ENCODE assay signal across 25 mouse cellular contexts in the genomic region with DNA sequence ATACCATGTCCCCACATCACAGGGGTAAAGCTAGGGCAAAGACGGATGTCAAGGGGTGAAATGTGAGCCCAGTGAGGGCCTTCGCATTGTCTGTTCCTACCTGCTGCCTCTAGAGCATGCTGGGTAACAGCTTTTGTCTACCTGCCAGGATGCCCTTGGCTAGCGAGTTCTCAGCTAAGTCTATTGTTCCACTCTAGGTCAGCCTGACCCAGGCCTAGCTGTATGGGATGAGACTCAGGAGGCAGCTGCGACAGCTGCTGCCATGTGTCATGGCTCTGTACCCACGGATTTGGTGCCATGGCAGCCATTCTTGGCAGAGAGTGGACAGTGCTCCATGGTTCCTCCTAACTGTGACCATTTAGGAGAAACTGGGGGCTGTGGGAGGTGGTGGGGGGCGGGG.
A peak's percentile ranks its signal among the peaks of the same experiment; 100 is the strongest.
DNase-seq lines count a peak whose midpoint lies in the region; ATAC-seq and TF ChIP-seq lines count a peak whose summit lies in the region.
"Had no signal": no experiment of that assay in that cellular context is flagged by ENCODE, and none has a peak within 500 bp of the region (broad histone marks: within the 10 kb centered on the region; RNA-seq: fewer than 3 reads in every experiment).

No protein-coding gene starts in this region.

- H3K4me2 ChIP-seq in midbrain, postnatal 0 days (ENCODE audit: low read depth, low read length, poor library complexity, severe bottlenecking), result no peak overlapping the region
- no peak overlapping the region for H3K4me2 ChIP-seq in midbrain, embryonic 14.5 days (ENCODE audit: low read length)
- H3K4me2 ChIP-seq: forebrain, embryonic 15.5 days; hindbrain, embryonic 15.5 days; intestine, embryonic 15.5 days; limb, embryonic 15.5 days; lung, embryonic 14.5 days; midbrain, embryonic 13.5 days had no signal

- no peak overlapping the region for H3K9ac ChIP-seq in midbrain, postnatal 0 days (replicated peaks; ENCODE audit: low read length, poor library complexity, severe bottlenecking)
- H3K9ac ChIP-seq in midbrain, embryonic 14.5 days (replicated peaks; ENCODE audit: low read length), result no peak overlapping the region
- no peak overlapping the region for H3K9ac ChIP-seq in ES-Bruce4 (ENCODE audit: low read depth, poor library complexity, severe bottlenecking)
- H3K9ac ChIP-seq: forebrain, embryonic 15.5 days; hindbrain, embryonic 15.5 days; intestine, embryonic 15.5 days; limb, embryonic 15.5 days; liver, embryonic 14.5 days; lung, embryonic 14.5 days; midbrain, embryonic 13.5 days had no signal

- peak; percentile 73 for TF ChIP-seq EP300 in ES-Bruce4 (IDR thresholded peaks at IDR 0.05; ENCODE audit: insufficient read depth, low read depth, low read length)

- ATAC-seq in midbrain, postnatal 0 days (ENCODE audit: low FRiP score), result 0 out of 2 replicates have a peak, but pooled peaks have one; percentile 44
- ATAC-seq in midbrain, embryonic 14.5 days (ENCODE audit: low FRiP score, low TSS enrichment), result no peak
- ATAC-seq: forebrain, embryonic 15.5 days; intestine, embryonic 15.5 days; midbrain, embryonic 13.5 days had no signal

- WGBS in midbrain, postnatal 0 days, result 65% methylated on average over 6 of the region's 6 CpGs
- WGBS in midbrain, embryonic 14.5 days, result 62% methylated on average over 6 of the region's 6 CpGs

- H3K27ac ChIP-seq in midbrain, postnatal 0 days (ENCODE audit: low read depth, low read length), result no peak overlapping the region
- H3K27ac ChIP-seq in midbrain, embryonic 14.5 days (replicated peaks; ENCODE audit: low read depth, low read length), result no peak overlapping the region
- H3K27ac ChIP-seq in ES-Bruce4 (ENCODE audit: insufficient read depth, low read length), result no peak overlapping the region
- H3K27ac ChIP-seq: forebrain, embryonic 15.5 days; heart, embryonic 10.5 days; hindbrain, embryonic 15.5 days; intestine, embryonic 15.5 days; limb, embryonic 15.5 days; liver, embryonic 14.5 days; midbrain, embryonic 13.5 days had no signal

- H3K4me1 ChIP-seq in midbrain, postnatal 0 days (ENCODE audit: insufficient read depth, low read length), result no peaks in the 10 kb centered on the region
- peaks cover 32% of the 10 kb centered on the region for H3K4me1 ChIP-seq in midbrain, embryonic 14.5 days (ENCODE audit: control insufficient read depth, insufficient read depth, low read length)
- H3K4me1 ChIP-seq in ES-Bruce4 (ENCODE audit: control insufficient read depth, insufficient read depth, low read length), result peaks cover 13% of the 10 kb centered on the region

- H3K4me3 ChIP-seq in midbrain, postnatal 0 days (ENCODE audit: low read depth, low read length), result no peak overlapping the region
- H3K4me3 ChIP-seq in midbrain, embryonic 14.5 days (replicated peaks; ENCODE audit: low read depth, low read length), result no peak overlapping the region
- H3K4me3 ChIP-seq in ES-Bruce4 (ENCODE audit: low read depth, low read length), result no peak overlapping the region
- H3K4me3 ChIP-seq: erythroblast, embryonic 14.5 days; forebrain, embryonic 15.5 days; heart, embryonic 10.5 days; hindbrain, embryonic 15.5 days; intestine, embryonic 15.5 days; limb, embryonic 15.5 days; midbrain, embryonic 13.5 days had no signal

- TF ChIP-seq POLR2A in ES-Bruce4 (IDR thresholded peaks at IDR 0.05; ENCODE audit: insufficient read depth, low read length), result no peak

- no peaks in the 10 kb centered on the region for H3K9me3 ChIP-seq in midbrain, postnatal 0 days (ENCODE audit: low read length)
- no peaks in the 10 kb centered on the region for H3K9me3 ChIP-seq in midbrain, embryonic 14.5 days (ENCODE audit: control insufficient read depth, low read length)
- H3K9me3 ChIP-seq in ES-Bruce4 (replicated peaks; ENCODE audit: control insufficient read depth, insufficient read depth, low read length, poor library complexity, severe bottlenecking), result no peaks in the 10 kb centered on the region
- H3K9me3 ChIP-seq: forebrain, embryonic 15.5 days; heart, embryonic 10.5 days; hindbrain, embryonic 15.5 days; intestine, embryonic 15.5 days; limb, embryonic 15.5 days; midbrain, embryonic 13.5 days had no signal

- TF ChIP-seq CTCF in midbrain, postnatal 0 days (IDR thresholded peaks at IDR 0.05), result no peak
- TF ChIP-seq CTCF in ES-Bruce4 (IDR thresholded peaks at IDR 0.05; ENCODE audit: low read depth, low read length), result no peak

- intact Hi-C loops in gastrocnemius, postnatal 36 days (cut with DNase I), result no loop called here

- no peaks in the 10 kb centered on the region for H3K36me3 ChIP-seq in midbrain, postnatal 0 days (ENCODE audit: insufficient read depth, low read length)
- H3K36me3 ChIP-seq in midbrain, embryonic 14.5 days (ENCODE audit: control insufficient read depth, insufficient read depth, low read length), result no peaks in the 10 kb centered on the region
- no peaks in the 10 kb centered on the region for H3K36me3 ChIP-seq in ES-Bruce4 (ENCODE audit: control insufficient read depth, insufficient read depth, low read length, poor library complexity, severe bottlenecking)
- H3K36me3 ChIP-seq: forebrain, embryonic 15.5 days; heart, embryonic 10.5 days; hindbrain, embryonic 15.5 days; intestine, embryonic 15.5 days; limb, embryonic 15.5 days; midbrain, embryonic 13.5 days had no signal

- DNase-seq in gastrocnemius, postnatal 10 days, result peak; percentile 38
- DNase-seq in gastrocnemius, postnatal 36 days, result no peak
- DNase-seq in midbrain, postnatal 0 days (ENCODE audit: low spot score), result peak; percentile 69
- DNase-seq in midbrain, embryonic 14.5 days, result no peak
- DNase-seq in fat pad, adult 2 months (ENCODE audit: extremely low read depth, low read depth, low spot score), result peak; percentile 42
- DNase-seq in thymus, postnatal 14 days, result no peak
- DNase-seq: adrenal gland, postnatal 10 days; B cell, adult 2 months; cerebellum, adult 2 months; heart, postnatal 4 days; kidney, adult 8-10 months; kidney, postnatal 10 days; layer of hippocampus, postnatal 36 days; lung, embryonic 14.5 days; thymus, adult 18-20 months; thymus, postnatal 4 days had no signal

- 0 out of 2 replicates have a peak, but pooled peaks cover 5% of the 10 kb centered on the region for H3K27me3 ChIP-seq in midbrain, postnatal 0 days (ENCODE audit: insufficient read depth, low read length)
- no peaks in the 10 kb centered on the region for H3K27me3 ChIP-seq in midbrain, embryonic 14.5 days (ENCODE audit: control insufficient read depth, insufficient read depth, low read length)
- H3K27me3 ChIP-seq in ES-Bruce4 (ENCODE audit: control insufficient read depth, insufficient read depth, low read length, poor library complexity, severe bottlenecking), result no peaks in the 10 kb centered on the region
- H3K27me3 ChIP-seq: forebrain, embryonic 15.5 days; intestine, embryonic 15.5 days had no signal

Comparison
In these comparisons a context has a peak if more than half of its experiments do, and no peak if none do; other contexts are left out.
1. DNase-seq: peak in gastrocnemius, postnatal 10 days (single experiment), midbrain, postnatal 0 days (single experiment) and fat pad, adult 2 months (single experiment); none in gastrocnemius, postnatal 36 days (0 of 2), midbrain, embryonic 14.5 days (single experiment) and thymus, postnatal 14 days (single experiment).